Mouse (Mus musculus) adrenal gland, adult 10 weeks (tissue): Measurements from ENCODE around the gene Aco2. TPM values are rescaled to one million over a fixed set of nuclear protein-coding genes. Genes with fewer than 3 reads are reported as not detected.

ENCODE experiments used
- polyA plus RNA-seq: library from polyadenylated mRNA; stranded (reverse); fragments of 350-450 nt; fragmentation: Illumina TruSeq; extraction: RNeasy Lipid Tissue Mini Kit (QIAGEN cat#74804); gene quantifications from one replicate; pipeline ENCODE4 v1.2.3, GENCODE M21; 2014; ENCODE audit warnings: low read depth, low replicate concordance

Gene Aco2
- 113 TPM for polyA plus RNA-seq

GRCm38 (mm10) chr15:81872262-81873136 lies at the start of gene Aco2:
Gene Aco2, plus strand, starts transcription at chr15:81872309.

DNA sequence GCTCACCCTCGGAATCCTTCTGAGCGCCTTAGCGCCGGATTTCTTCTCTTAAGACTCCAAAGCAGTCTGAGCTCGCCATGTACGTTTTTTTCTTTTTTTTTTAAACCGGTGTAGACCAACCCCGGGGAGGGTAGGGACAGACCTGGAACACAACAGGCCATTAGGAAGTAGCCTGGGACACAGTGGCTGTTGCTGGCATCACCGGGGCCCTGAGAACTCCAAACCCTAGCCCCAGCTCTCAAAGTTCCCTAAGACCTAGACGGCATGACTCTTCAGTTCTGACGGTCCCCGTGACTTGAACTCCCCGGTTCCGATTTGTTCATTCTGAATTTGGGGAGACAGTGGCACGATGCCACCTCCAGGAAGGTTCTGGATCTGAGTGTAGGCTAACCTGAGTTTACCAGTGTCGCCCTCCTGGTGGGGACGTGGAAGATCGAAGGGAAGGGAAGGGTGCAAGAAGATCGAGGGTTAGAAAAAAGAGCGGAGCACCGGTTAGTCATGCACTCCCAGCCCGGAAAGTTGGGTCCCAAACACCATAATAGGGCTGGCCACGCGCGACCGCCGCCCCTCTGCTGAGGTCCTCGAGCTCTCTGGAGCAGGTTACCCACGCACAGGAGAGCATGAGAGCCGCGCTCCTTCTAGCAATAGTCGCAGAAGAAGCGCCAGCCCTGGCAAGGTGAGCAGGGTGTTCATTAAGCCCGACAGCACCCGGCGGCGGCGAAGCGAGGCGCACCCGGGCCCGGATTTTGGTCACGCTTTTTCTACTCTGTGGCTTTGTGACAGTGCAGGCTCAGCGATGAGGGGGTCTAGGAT lies 13.4 kb upstream of the Aco2 start, which contains the start of gene Tob2:
Gene Tob2 (minus strand): TSS at position 280 of the 813 bp plus-strand sequence.

DNA sequence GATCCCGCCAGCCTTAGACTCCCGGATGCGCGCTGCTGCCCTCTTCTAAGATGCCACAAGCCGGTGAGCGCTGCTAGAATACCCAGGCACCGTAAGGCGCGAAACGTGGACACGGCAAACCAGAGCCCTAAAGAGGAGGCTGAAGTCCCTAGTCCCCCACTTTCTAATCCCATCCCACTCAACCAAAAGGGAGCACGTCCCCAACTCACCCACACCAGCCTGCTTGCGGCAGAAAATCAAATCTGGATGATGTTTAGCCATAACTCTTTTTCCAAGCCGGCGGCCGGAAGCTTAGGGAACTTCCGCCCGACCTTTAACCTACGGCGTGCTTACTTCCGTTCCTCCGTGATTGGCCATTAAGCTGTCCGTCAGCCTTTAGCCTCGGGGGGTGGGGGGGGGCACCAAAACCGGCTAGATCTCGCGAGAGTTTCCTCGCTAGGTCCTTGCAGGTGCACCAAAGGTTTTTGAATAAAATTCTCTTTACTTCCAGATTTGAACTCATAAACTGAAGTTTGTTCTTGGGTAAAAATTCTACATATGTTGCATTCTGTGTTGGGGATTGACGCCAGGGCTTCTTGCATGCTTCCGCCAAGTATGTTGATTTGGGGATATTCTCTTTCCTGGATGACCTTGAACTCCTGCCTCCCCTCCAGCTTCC lies 376 bp upstream of the Aco2 start, which contains the start of gene Phf5a:
Gene Phf5a (minus strand): TSS at position 308 of the 658 bp plus-strand sequence.

DNA sequence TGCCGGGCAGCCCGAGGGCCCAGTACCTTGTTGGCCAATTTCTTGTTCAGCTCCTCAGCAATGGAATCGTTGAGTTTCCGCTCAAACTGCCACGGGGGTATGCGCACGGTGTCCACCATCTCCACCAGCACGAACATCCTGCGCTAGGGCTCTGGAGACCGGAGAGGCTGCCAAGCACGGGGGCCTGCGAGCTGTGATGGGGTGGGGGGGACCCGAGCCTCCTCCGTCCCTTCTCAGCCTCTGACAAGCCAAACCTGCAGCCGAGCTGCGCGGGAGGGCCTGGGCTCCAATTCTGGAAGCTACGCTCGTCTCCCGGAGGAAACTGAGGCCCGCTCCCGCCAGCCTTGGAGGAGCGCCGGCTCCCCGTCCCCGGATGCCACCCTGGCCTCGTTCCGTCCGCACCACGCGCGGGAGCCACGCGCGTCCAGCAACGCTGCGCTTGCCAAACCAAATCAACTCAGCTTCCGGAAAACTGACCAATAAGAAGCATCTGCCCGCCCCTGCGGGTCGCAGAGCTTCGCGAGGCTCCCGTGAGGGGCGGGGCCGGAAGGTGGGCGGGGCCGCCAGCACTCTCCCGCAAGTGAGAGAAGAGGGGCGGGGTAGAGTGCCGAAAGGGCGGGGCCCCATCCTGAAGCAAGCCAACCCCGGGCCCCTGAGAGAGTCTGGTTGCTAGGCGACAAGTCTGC lies 53.8 kb downstream of the Aco2 start, which contains the start of gene Polr3h:
Gene Polr3h (minus strand): TSS at position 481 of the 686 bp plus-strand sequence.

GRCm38 (mm10) chr15:81936679-81937078 lies 64.6 kb downstream of the Aco2 start, which contains the start of gene Csdc2:
Gene Csdc2, plus strand, starts transcription at chr15:81936759.

DNA sequence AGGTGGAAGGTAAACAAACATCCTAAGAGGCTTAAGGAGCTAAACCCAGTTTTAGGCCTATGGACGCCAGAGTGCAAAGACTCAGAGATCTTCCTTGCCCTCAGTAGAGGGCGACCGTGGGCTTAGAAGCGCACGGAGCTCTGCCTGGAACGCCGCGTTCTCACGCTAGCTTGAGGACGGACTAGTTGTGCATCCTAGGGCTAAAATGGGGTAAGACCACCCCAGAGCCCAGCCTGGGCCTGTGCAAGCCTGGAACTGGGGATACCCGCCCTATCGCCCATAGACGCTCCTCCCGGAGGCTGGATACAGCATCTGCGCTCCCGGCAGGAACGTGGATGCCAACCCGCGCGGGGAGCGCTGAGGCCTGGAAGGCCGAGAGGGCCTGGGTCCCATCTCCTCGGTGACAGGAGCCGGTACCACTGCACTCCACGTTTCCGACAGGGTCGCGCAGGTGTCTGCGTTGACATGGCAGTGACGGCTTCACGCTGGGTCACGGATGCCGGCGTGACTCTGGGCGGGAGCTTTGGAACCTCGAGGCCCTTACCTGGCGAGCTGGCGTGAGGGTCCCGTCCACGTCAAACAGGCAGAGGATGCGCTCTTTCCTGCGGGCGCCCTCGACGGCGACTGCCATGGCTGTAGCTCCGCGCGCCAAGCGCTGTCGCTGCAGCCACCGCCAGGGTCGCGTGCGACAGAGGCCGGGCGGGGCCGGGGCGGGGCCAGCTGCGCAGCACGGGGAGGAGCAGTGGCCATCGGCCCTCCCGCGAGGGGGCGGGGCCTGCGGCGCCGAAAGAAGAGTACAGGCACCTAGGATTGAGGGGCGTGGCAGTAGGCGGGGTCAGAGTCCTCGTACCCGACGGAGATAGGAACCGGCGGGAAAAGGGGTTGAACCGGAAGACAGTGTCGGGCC lies 88.3 kb downstream of the Aco2 start, which contains the start of gene Pmm1:
Gene Pmm1 (minus strand): TSS at position 760 of the 907 bp plus-strand sequence.

Other genes starting within 250 kb of the Aco2 start
- gene L3mbtl2, start 208.4 kb upstream of the Aco2 start, polyA plus RNA-seq: 1.6 TPM
- gene Chadl, start 175.0 kb upstream of the Aco2 start, polyA plus RNA-seq: not detected
- 17.0 TPM for gene Zc3h7b, start 127.3 kb upstream of the Aco2 start, polyA plus RNA-seq
- gene Rangap1, start 126.8 kb upstream of the Aco2 start, polyA plus RNA-seq: 7.4 TPM
- 21.1 TPM for gene Tef, start 69.9 kb upstream of the Aco2 start, polyA plus RNA-seq
- 15.7 TPM for gene Tob2, start 13.5 kb upstream of the Aco2 start, polyA plus RNA-seq
- gene Phf5a, start 398 bp upstream of the Aco2 start, polyA plus RNA-seq: 20.7 TPM
- 3.6 TPM for gene Polr3h, start 53.9 kb downstream of the Aco2 start, polyA plus RNA-seq
- 0.52 TPM for gene Csdc2, start 64.5 kb downstream of the Aco2 start, polyA plus RNA-seq
- gene Pmm1, start 88.6 kb downstream of the Aco2 start, polyA plus RNA-seq: 2.3 TPM
- not detected for gene 1700029P11Rik, start 108.2 kb downstream of the Aco2 start, polyA plus RNA-seq
- 290 TPM for gene Xrcc6, start 115.5 kb downstream of the Aco2 start, polyA plus RNA-seq
- gene Desi1, start 161.6 kb downstream of the Aco2 start, polyA plus RNA-seq: 43.8 TPM
- 480 TPM for gene Snu13, start 175.3 kb downstream of the Aco2 start, polyA plus RNA-seq
- gene 4930407I10Rik, start 186.8 kb downstream of the Aco2 start, polyA plus RNA-seq: not detected
- gene Mei1, start 197.7 kb downstream of the Aco2 start, polyA plus RNA-seq: not detected